Mouse (Mus musculus): Measurements from ENCODE around the gene Dscaml1.

Gene Dscaml1

GRCm38 (mm10) chr9:45797271-45797670 lies 370.8 kb downstream of the Dscaml1 start:
- no peak for DNase-seq (ENCODE audit: low read depth, low spot score)
- Histone ChIP-seq H3K36me3 (ENCODE audit: control insufficient read depth, insufficient read depth, low read length, poor library complexity, severe bottlenecking) (0 out of 2 replicates have a peak, but pooled peaks cover 2% of the 10 kb centered on the region), H3K27me3 (ENCODE audit: control insufficient read depth, insufficient read depth, low read length, poor library complexity, severe bottlenecking) (no peaks in the 10 kb centered on the region)

DNA sequence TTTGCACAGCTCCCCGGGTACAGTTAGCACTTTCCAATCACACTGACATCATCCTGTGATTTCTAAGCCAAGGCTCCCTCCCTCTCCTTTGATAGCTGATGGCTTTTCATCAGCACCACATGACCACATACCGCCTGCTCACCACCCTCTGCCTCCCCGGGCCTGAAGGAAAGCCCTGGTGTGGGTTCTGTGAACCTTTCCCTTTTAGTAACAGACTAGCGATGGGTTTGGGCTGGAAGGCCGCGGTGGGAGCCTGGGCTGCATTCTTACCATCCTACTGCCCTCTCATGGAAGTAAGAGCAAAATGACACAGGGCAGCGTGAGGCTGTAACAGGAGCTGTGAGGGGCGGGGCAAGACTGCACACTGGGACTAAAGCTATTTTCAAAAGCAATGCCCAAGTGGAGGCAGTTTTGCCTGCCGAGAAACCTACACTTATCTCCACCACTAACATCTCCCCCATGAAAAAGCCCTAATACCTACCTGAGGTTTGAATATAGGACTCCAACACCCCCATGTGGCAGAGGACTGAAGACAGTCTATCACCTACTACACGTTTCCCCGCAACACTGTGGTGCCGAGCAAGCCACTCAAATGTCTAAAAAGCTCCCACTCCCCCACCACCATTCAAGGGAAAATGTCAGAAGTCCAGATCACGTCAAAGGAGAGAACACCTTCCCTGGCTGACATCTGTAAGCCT lies 372.2 kb downstream of the Dscaml1 start:
- no peaks in the 10 kb centered on the region for H3K27me3 ChIP-seq (ENCODE audit: control insufficient read depth, insufficient read depth, low read length, poor library complexity, severe bottlenecking)
- H3K36me3 ChIP-seq (ENCODE audit: control insufficient read depth, insufficient read depth, low read length, poor library complexity, severe bottlenecking), result 0 out of 2 replicates have a peak, but pooled peaks cover 2% of the 10 kb centered on the region
- DNase-seq (ENCODE audit: low read depth, low spot score), result no peak

- Histone ChIP-seq H3K36me3 (ENCODE audit: control insufficient read depth, insufficient read depth, low read length, poor library complexity, severe bottlenecking) (no peaks in the 10 kb centered on the region), H3K27me3 (ENCODE audit: control insufficient read depth, insufficient read depth, low read length, poor library complexity, severe bottlenecking) (no peaks in the 10 kb centered on the region)
- no peak for DNase-seq (ENCODE audit: low read depth, low spot score)
These were observed 373.0 kb downstream of the Dscaml1 start for GRCm38 (mm10) chr9:45799402-45799801.
